Mouse (Mus musculus): Measurements from ENCODE around the gene Smyd3. TPM values are rescaled to one million over a fixed set of nuclear protein-coding genes. Genes with fewer than 3 reads are reported as not detected.

Gene Smyd3
- total and polyA plus RNA-seq, 3 experiments: 3.5 to 19.4 (median 17.1) TPM

DNA sequence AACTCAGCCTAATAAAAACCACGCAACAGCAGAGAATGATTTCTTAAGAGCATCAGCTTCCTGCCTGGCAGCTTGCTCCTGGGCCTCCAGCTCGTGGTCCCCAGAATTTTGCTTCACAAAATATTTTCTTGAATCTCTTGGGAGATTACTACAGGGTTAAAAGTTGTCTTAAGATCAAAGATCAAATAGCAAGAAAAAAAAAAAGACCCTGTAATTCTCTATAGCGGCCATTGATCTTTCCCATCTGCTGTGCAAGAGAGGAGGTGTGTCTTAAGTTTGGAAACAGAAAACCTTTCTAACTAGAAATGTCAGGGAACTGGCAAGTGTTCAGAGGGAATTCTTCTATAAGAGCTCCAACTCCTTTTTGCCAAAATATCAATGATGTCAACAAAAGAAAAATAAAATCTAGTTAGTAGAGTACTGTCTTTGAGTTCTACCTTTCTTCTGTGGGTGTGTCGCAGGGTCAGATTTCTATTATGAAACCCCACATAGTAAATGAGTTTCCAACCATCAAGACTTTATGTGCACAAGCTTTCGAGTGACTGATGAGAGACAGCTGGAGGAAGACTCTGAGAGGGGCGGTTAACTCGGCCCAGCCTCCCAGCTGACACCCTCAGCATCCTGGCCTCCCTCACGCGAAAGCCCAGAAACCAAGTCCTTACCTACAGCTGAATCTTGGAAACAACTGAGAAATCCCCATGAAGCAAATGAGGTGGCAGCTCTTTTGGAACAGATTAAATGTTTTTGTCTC lies 59.4 kb downstream of the Smyd3 start:
- Histone ChIP-seq H3K4me1 (ENCODE audit: insufficient read depth, low read depth, low read length) (no peaks in the 10 kb centered on the region), H3K36me3 (replicated peaks) (peaks cover 2% of the 10 kb centered on the region), H3K27me3 (ENCODE audit: insufficient read depth, low read length) (peaks cover 3% of the 10 kb centered on the region; the same call in 1 of the 2 replicates), H3K9me3 (replicated peaks) (no peaks in the 10 kb centered on the region), H3K4me3 (ENCODE audit: low read depth, low read length) (no peak overlapping the region)
- TF ChIP-seq POLR2AphosphoS5 (IDR thresholded peaks at IDR 0.05; ENCODE audit: insufficient replicate concordance, low read depth, low read length): no peak
- TF ChIP-seq GATA2 (IDR thresholded peaks at IDR 0.05; ENCODE audit: borderline replicate concordance, low read depth, low read length): no peak
- no peak for TF ChIP-seq GATA1 (IDR thresholded peaks at IDR 0.05; ENCODE audit: borderline replicate concordance, low read length)
- no peak for TF ChIP-seq TAL1 (conservative IDR thresholded peaks at IDR 0.05; ENCODE audit: low read depth, low read length)
- TF ChIP-seq CTCF (IDR thresholded peaks at IDR 0.05; ENCODE audit: low read depth, low read length): no peak
- ATAC-seq (ENCODE audit: extremely low read depth, insufficient number of reproducible peaks, low FRiP score, poor library complexity, severe bottlenecking) (no peak), DNase-seq (ENCODE audit: low spot score) (no peak)

- no peak for ATAC-seq (ENCODE audit: extremely low read depth, insufficient number of reproducible peaks, low FRiP score, poor library complexity, severe bottlenecking)
- no peaks in the 10 kb centered on the region for H3K4me1 ChIP-seq (ENCODE audit: insufficient read depth, low read depth, low read length)
- no peaks in the 10 kb centered on the region for H3K9me3 ChIP-seq (replicated peaks)
- no peak for DNase-seq (ENCODE audit: low spot score)
- no peak overlapping the region for H3K4me3 ChIP-seq (ENCODE audit: low read depth, low read length)
- H3K27me3 ChIP-seq (ENCODE audit: insufficient read depth, low read length): no peaks in the 10 kb centered on the region
- no peak for TF ChIP-seq GATA1 (IDR thresholded peaks at IDR 0.05; ENCODE audit: borderline replicate concordance, low read length)
- no peak for TF ChIP-seq POLR2AphosphoS5 (IDR thresholded peaks at IDR 0.05; ENCODE audit: insufficient replicate concordance, low read depth, low read length)
- no peak for TF ChIP-seq GATA2 (IDR thresholded peaks at IDR 0.05; ENCODE audit: borderline replicate concordance, low read depth, low read length)
- H3K36me3 ChIP-seq (replicated peaks): no peaks in the 10 kb centered on the region
Measured at GRCm38 (mm10) chr1:179454600-179454999, 63.2 kb downstream of the Smyd3 start.

DNA sequence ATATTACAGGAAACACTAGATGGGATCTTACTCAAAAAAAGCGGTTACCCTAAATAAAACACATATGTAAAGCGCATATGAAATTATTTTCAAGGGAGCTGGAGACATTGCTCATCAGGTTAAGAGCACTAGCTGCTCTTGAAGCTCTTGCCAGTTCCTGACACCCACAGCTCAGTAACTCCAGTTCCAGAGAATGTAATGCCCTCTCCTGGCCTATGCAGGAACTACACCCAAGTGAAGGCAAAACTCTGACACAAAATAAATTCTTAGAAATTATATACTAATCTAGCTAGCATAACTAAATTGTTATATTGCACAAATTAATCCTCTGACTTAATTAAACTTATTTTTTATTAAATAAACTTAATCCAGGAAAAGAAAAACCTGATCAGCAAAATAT lies 66.6 kb downstream of the Smyd3 start:
- H3K4me3 ChIP-seq (ENCODE audit: low read depth, low read length): no peak overlapping the region
- TF ChIP-seq GATA2 (IDR thresholded peaks at IDR 0.05; ENCODE audit: borderline replicate concordance, low read depth, low read length) (no peak), GATA1 (IDR thresholded peaks at IDR 0.05; ENCODE audit: borderline replicate concordance, low read length) (no peak), POLR2AphosphoS5 (IDR thresholded peaks at IDR 0.05; ENCODE audit: insufficient replicate concordance, low read depth, low read length) (no peak), TAL1 (conservative IDR thresholded peaks at IDR 0.05; ENCODE audit: low read depth, low read length) (no peak), CTCF (IDR thresholded peaks at IDR 0.05; ENCODE audit: low read depth, low read length) (no peak; the same call in 1 of the 2 replicates)
- H3K4me1 ChIP-seq (ENCODE audit: insufficient read depth, low read depth, low read length): no peaks in the 10 kb centered on the region
- DNase-seq (ENCODE audit: low spot score): no peak
- H3K36me3 ChIP-seq (replicated peaks): peaks cover 4% of the 10 kb centered on the region
- no peaks in the 10 kb centered on the region for H3K27me3 ChIP-seq (ENCODE audit: insufficient read depth, low read length)
- ATAC-seq (ENCODE audit: extremely low read depth, insufficient number of reproducible peaks, low FRiP score, poor library complexity, severe bottlenecking): no peak
- no peaks in the 10 kb centered on the region for H3K9me3 ChIP-seq (replicated peaks)

DNA sequence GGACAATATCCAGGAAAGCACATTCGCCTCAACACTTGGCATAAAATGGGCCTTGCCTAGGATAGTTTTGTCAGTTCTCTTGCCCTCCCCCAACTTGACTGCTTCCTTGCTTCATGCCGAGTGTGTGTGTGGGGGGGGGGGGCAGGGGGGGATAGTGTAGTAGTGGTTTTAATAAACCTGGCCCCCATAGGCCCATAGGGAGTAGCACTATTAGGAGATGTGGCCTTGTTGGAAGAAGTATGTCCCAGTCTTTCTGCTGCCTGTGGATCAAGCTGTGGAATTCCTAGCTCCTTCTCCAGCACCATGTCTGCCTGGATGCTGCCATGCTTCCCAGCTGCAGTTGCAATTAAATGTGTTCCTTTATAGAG lies 71.0 kb downstream of the Smyd3 start:
- no peak for ATAC-seq (ENCODE audit: extremely low read depth, insufficient number of reproducible peaks, low FRiP score, poor library complexity, severe bottlenecking)
- Histone ChIP-seq H3K4me1 (ENCODE audit: insufficient read depth, low read depth, low read length) (no peaks in the 10 kb centered on the region), H3K36me3 (replicated peaks) (peaks cover 4% of the 10 kb centered on the region), H3K27me3 (ENCODE audit: insufficient read depth, low read length) (no peaks in the 10 kb centered on the region), H3K4me3 (ENCODE audit: low read depth, low read length) (no peak overlapping the region), H3K9me3 (replicated peaks) (no peaks in the 10 kb centered on the region)
- TF ChIP-seq GATA1 (IDR thresholded peaks at IDR 0.05; ENCODE audit: borderline replicate concordance, low read length) (no peak), POLR2AphosphoS5 (IDR thresholded peaks at IDR 0.05; ENCODE audit: insufficient replicate concordance, low read depth, low read length) (no peak), TAL1 (conservative IDR thresholded peaks at IDR 0.05; ENCODE audit: low read depth, low read length) (no peak), GATA2 (IDR thresholded peaks at IDR 0.05; ENCODE audit: borderline replicate concordance, low read depth, low read length) (no peak), CTCF (IDR thresholded peaks at IDR 0.05; ENCODE audit: low read depth, low read length) (no peak)
- DNase-seq (ENCODE audit: low spot score): no peak

- no peak for DNase-seq (ENCODE audit: low spot score)
- no peaks in the 10 kb centered on the region for H3K4me1 ChIP-seq (ENCODE audit: insufficient read depth, low read depth, low read length)
- TF ChIP-seq CTCF (IDR thresholded peaks at IDR 0.05; ENCODE audit: low read depth, low read length): no peak
- no peak overlapping the region for H3K4me3 ChIP-seq (ENCODE audit: low read depth, low read length)
- no peaks in the 10 kb centered on the region for H3K27me3 ChIP-seq (ENCODE audit: insufficient read depth, low read length)
- no peak for ATAC-seq (ENCODE audit: extremely low read depth, insufficient number of reproducible peaks, low FRiP score, poor library complexity, severe bottlenecking)
- H3K9me3 ChIP-seq (replicated peaks): no peaks in the 10 kb centered on the region
- H3K36me3 ChIP-seq (replicated peaks): peaks cover 4% of the 10 kb centered on the region
Measured at GRCm38 (mm10) chr1:179446127-179446844, 71.6 kb downstream of the Smyd3 start.

GRCm38 (mm10) chr1:179443835-179444234 lies 74.0 kb downstream of the Smyd3 start:
- Histone ChIP-seq H3K4me3 (ENCODE audit: low read depth, low read length) (no peak overlapping the region), H3K4me1 (ENCODE audit: insufficient read depth, low read depth, low read length) (no peaks in the 10 kb centered on the region), H3K27me3 (ENCODE audit: insufficient read depth, low read length) (no peaks in the 10 kb centered on the region), H3K9me3 (replicated peaks) (no peaks in the 10 kb centered on the region), H3K36me3 (replicated peaks) (peaks cover 3% of the 10 kb centered on the region)
- no peak for DNase-seq (ENCODE audit: low spot score)
- no peak for TF ChIP-seq TAL1 (conservative IDR thresholded peaks at IDR 0.05; ENCODE audit: low read depth, low read length)
- no peak for TF ChIP-seq GATA1 (IDR thresholded peaks at IDR 0.05; ENCODE audit: borderline replicate concordance, low read length)
- no peak for TF ChIP-seq CTCF (IDR thresholded peaks at IDR 0.05; ENCODE audit: low read depth, low read length)
- TF ChIP-seq GATA2 (IDR thresholded peaks at IDR 0.05; ENCODE audit: borderline replicate concordance, low read depth, low read length): no peak
- TF ChIP-seq POLR2AphosphoS5 (IDR thresholded peaks at IDR 0.05; ENCODE audit: insufficient replicate concordance, low read depth, low read length): no peak
- no peak for ATAC-seq (ENCODE audit: extremely low read depth, insufficient number of reproducible peaks, low FRiP score, poor library complexity, severe bottlenecking)

Measured in G1E (cell line).